Mouse (Mus musculus): ENCODE results near the gene Specc1.

The Specc1 gene

GRCm38 (mm10) chr11:62244471-62244870 lies 287.9 kb downstream of the Specc1 start:
- DNase-seq (ENCODE audit: low read depth, low spot score) = no peak

- no peak for DNase-seq (ENCODE audit: low read depth, low spot score)
Measured at GRCm38 (mm10) chr11:62247759-62248400, 291.3 kb downstream of the Specc1 start.

- DNase-seq (ENCODE audit: low read depth, low spot score) = peak; percentile 90
Measured at GRCm38 (mm10) chr11:62248401-62249244, 292.1 kb downstream of the Specc1 start, which contains the start of gene Adora2b. Gene Adora2b (plus strand): TSS chr11:62248984.

GRCm38 (mm10) chr11:62249266-62250037 lies 292.9 kb downstream of the Specc1 start:
- peak; percentile 62 for DNase-seq (ENCODE audit: low read depth, low spot score)

- peak; percentile 30 for DNase-seq (ENCODE audit: low read depth, low spot score)
Measured at GRCm38 (mm10) chr11:62251047-62251446, 294.5 kb downstream of the Specc1 start.

- DNase-seq (ENCODE audit: low read depth, low spot score) = no peak
Measured at GRCm38 (mm10) chr11:62253380-62253779, 296.8 kb downstream of the Specc1 start.

- no peak for DNase-seq (ENCODE audit: low read depth, low spot score)
Measured at GRCm38 (mm10) chr11:62259214-62259613, 302.7 kb downstream of the Specc1 start.

GRCm38 (mm10) chr11:62263599-62263998 lies 307.0 kb downstream of the Specc1 start:
- DNase-seq (ENCODE audit: low read depth, low spot score) = no peak

GRCm38 (mm10) chr11:62264018-62264417 lies 307.5 kb downstream of the Specc1 start:
- DNase-seq (ENCODE audit: low read depth, low spot score) = no peak

- DNase-seq (ENCODE audit: low read depth, low spot score) = no peak
Measured at GRCm38 (mm10) chr11:62265642-62266041, 309.1 kb downstream of the Specc1 start.

GRCm38 (mm10) chr11:62266466-62267214 lies 310.1 kb downstream of the Specc1 start:
- DNase-seq (ENCODE audit: low read depth, low spot score) = no peak

GRCm38 (mm10) chr11:62268381-62268780 lies 311.8 kb downstream of the Specc1 start:
- no peak for DNase-seq (ENCODE audit: low read depth, low spot score)

GRCm38 (mm10) chr11:62269097-62269496 lies 312.5 kb downstream of the Specc1 start:
- no peak for DNase-seq (ENCODE audit: low read depth, low spot score)

- no peak for DNase-seq (ENCODE audit: low read depth, low spot score)
Measured at GRCm38 (mm10) chr11:62270851-62271250, 314.3 kb downstream of the Specc1 start.

Measured in ES-CJ7 (cell line).